Mouse (Mus musculus) ES-E14 (cell line): ENCODE measurements around the gene Crygd.

ENCODE experiments used
- HCFC1 ChIP-seq: IDR thresholded peaks from 2 replicates; pipeline ENCODE4 v1.6.1; 2012; ENCODE audit warnings: low read length, inconsistent platforms, borderline replicate concordance; ENCODE audit not compliant: insufficient read depth
- MAFK ChIP-seq: IDR thresholded peaks from 2 replicates; pipeline ENCODE4 v1.6.1; 2014; ENCODE audit warnings: mild to moderate bottlenecking, low read depth, low read length, inconsistent platforms; ENCODE audit not compliant: insufficient read depth

DNA sequence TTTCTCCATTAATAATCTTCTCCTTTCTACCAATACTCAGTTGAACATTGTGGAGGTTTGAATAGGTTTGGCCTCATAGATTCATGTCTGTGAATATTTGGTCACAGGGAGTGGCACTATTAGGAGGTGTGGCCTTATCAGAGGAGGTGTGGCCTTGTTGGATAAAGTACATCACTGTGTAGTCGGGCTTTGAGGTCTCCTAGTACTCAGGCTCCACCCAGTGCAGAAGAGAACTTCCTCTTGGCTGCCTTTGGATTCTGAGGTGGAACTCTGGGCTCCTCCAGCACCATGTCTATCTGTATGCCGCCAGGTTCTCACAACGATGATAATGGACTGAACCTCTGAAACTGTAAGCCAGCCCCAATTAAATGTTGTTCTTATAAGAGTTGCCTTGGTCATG, 33.7 kb upstream of the Crygd start:
- no peak for TF ChIP-seq MAFK
- no peak for TF ChIP-seq HCFC1
